Comparison of ENCODE assay signal across 18 mouse cellular contexts in the genomic region with DNA sequence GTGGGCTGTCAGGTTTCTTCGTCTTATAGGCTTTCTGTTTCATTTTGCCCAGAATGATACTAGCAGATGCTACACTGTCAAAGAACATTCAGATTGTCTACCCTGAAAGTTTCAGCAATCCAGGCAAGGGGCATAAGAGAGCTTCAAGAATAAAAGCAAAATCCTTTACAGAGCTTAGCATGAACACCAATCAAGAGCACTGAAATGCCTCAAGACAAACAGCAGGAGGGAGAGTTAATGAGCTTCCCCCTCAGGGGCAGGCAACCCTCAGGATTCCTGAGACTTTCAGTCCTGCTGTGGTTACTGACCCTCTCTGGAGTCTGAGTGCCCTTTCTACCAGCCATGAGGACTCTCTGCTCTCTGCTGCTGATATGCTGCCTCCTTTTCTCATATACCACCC. TPM values are rescaled to one million over a fixed set of nuclear protein-coding genes. Genes with fewer than 3 reads are reported as not detected.
"Had no signal": no experiment of that assay in that cellular context is flagged by ENCODE, and none has a peak within 500 bp of the region (broad histone marks: within the 10 kb centered on the region; RNA-seq: fewer than 3 reads in every experiment).

A gene (plus strand): TSS at position 316 of the 400 bp plus-strand sequence.

RNA-seq across cellular contexts. Expression of the gene that starts here (rescaled TPM):
- polyA plus RNA-seq: heart, adult 2 months; heart, embryonic 11.5 days; heart, embryonic 13.5 days; heart, embryonic 15.5 days; heart, postnatal 0 days; intestine, embryonic 14.5 days; intestine, embryonic 16.5 days; kidney, adult 2 months; kidney, embryonic 15.5 days; kidney, postnatal 0 days; large intestine, adult 2 months; limb, embryonic 11.5 days; limb, embryonic 13.5 days; limb, embryonic 15.5 days; liver, adult 2 months; liver, embryonic 12.5 days; liver, embryonic 14.5 days; liver, embryonic 16.5 days had no signal
